Mouse (Mus musculus): ENCODE data around the gene Fxn. TPM values are rescaled to one million over a fixed set of nuclear protein-coding genes. Genes with fewer than 3 reads are reported as not detected.

Fxn gene
- polyA plus RNA-seq, 1 experiment = 22.5 TPM

DNA sequence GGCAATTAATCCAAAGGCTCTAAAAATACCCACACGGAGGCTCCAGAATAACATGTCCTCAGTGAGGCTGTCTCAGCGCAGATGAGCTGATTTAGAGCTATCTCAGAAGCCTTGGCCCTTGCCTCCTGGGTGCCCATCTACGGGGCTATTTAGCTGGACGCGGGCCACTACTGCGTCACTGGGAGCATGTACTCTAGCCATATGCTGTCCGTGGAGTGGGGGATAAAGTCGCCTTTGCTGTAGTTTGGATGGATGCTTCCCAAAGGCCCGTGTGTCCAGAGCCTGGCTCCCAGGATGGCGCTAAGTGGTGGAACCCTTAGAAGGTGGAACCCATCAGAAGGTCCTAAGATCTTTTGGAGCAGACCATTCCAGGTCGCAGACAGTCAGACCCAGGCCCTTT is 34.3 kb upstream of the Fxn start:
- Histone ChIP-seq H3K4me3 (ENCODE audit: control insufficient read depth, insufficient read depth, low read length) (no peak overlapping the region), H3K36me3 (ENCODE audit: control insufficient read depth, insufficient read depth, low read length) (no peaks in the 10 kb centered on the region), H3K4me1 (replicated peaks; ENCODE audit: control insufficient read depth, insufficient read depth, low read length) (no peaks in the 10 kb centered on the region), H3K27me3 (ENCODE audit: control insufficient read depth, insufficient read depth, low read length) (no peaks in the 10 kb centered on the region), H3K27ac (ENCODE audit: control insufficient read depth, insufficient read depth, low read length) (no peak overlapping the region)
- 97% methylated on average over 11 of the region's 11 CpGs for WGBS
- DNase-seq = no peak
- no peak for TF ChIP-seq POLR2A (IDR thresholded peaks at IDR 0.05; ENCODE audit: control insufficient read depth, extremely low read depth, insufficient read depth, low read length, poor library complexity)

DNA sequence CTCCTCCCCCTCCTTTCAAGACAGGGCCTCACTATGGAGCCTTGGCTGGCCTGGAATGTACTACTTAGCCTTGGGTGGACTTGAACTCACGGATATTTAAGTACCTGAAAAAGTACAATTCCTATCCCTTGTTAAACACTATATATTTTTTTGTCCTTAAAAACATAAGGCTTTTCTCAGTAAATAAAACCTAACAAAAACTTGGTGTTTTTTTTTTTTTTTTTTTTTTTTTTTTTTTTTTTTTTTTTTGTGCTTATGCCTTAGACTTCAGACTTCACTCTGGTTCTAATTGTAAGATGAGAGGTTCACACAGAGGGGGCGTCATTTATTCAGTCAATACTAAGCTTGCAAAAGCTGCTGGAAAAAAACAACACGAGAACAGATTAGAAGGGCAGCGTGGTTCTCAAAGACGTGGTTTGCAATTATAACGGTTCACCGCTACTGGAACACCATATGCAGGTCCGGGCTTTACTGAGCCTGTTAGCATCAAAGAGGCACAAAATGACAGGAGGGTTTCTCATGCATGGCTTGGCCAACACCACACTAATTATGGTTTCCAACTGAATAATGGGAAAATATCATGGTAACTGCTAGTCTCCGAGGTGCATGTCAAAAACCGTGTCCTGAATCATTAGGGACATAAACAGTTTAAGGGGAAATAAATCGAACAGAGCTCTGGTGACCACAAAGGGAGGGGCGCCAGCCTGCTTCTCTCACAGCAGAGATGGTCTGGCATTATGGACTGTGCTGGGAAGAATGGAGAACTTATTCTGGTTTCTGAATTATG is 32.3 kb upstream of the Fxn start:
- Histone ChIP-seq H3K36me3 (ENCODE audit: control insufficient read depth, insufficient read depth, low read length) (no peaks in the 10 kb centered on the region), H3K4me3 (ENCODE audit: control insufficient read depth, insufficient read depth, low read length) (no peak overlapping the region), H3K27ac (ENCODE audit: control insufficient read depth, insufficient read depth, low read length) (no peak overlapping the region), H3K4me1 (replicated peaks; ENCODE audit: control insufficient read depth, insufficient read depth, low read length) (peaks cover 7% of the 10 kb centered on the region), H3K27me3 (ENCODE audit: control insufficient read depth, insufficient read depth, low read length) (no peaks in the 10 kb centered on the region)
- WGBS = 68% methylated on average over 12 of the region's 12 CpGs
- no peak for DNase-seq
- no peak for TF ChIP-seq CTCF (IDR thresholded peaks at IDR 0.05; ENCODE audit: borderline replicate concordance, control insufficient read depth, extremely low read depth, insufficient read depth, low read length, poor library complexity)
- TF ChIP-seq POLR2A (IDR thresholded peaks at IDR 0.05; ENCODE audit: control insufficient read depth, extremely low read depth, insufficient read depth, low read length, poor library complexity) = no peak

- no peak for DNase-seq
- WGBS = 94% methylated on average over 5 of the region's 5 CpGs
- Histone ChIP-seq H3K4me3 (ENCODE audit: control insufficient read depth, insufficient read depth, low read length) (no peak overlapping the region), H3K4me1 (replicated peaks; ENCODE audit: control insufficient read depth, insufficient read depth, low read length) (peaks cover 8% of the 10 kb centered on the region), H3K27ac (ENCODE audit: control insufficient read depth, insufficient read depth, low read length) (no peak overlapping the region), H3K27me3 (ENCODE audit: control insufficient read depth, insufficient read depth, low read length) (no peaks in the 10 kb centered on the region), H3K36me3 (ENCODE audit: control insufficient read depth, insufficient read depth, low read length) (no peaks in the 10 kb centered on the region)
- TF ChIP-seq CTCF (IDR thresholded peaks at IDR 0.05; ENCODE audit: borderline replicate concordance, control insufficient read depth, extremely low read depth, insufficient read depth, low read length, poor library complexity) (no peak), POLR2A (IDR thresholded peaks at IDR 0.05; ENCODE audit: control insufficient read depth, extremely low read depth, insufficient read depth, low read length, poor library complexity) (no peak)
Observed at GRCm38 (mm10) chr19:24312046-24312445, 31.6 kb upstream of the Fxn start.

DNA sequence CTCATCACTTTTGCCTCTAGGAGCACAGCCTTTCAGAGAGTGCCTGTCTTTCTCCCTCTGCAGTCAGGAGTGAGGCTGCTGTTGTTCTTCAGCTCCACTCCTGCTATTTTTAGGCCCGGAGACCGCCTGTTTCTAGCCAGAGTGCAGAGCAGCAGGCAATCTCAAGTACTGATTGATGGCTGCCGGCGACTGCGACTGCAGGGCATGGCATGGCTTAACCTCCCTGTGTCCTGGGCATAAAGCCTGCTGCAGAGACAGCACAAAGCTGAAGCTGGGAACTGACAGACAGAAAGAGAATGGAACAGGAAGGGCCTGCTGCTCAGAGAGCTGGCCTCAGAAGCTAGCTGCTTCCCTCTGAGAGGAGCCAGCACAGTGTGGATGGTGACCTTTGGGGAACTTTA is 27.9 kb upstream of the Fxn start:
- Histone ChIP-seq H3K36me3 (ENCODE audit: control insufficient read depth, insufficient read depth, low read length) (no peaks in the 10 kb centered on the region), H3K27ac (ENCODE audit: control insufficient read depth, insufficient read depth, low read length) (no peak overlapping the region), H3K4me1 (replicated peaks; ENCODE audit: control insufficient read depth, insufficient read depth, low read length) (peaks cover 8% of the 10 kb centered on the region), H3K4me3 (ENCODE audit: control insufficient read depth, insufficient read depth, low read length) (no peak overlapping the region), H3K27me3 (ENCODE audit: control insufficient read depth, insufficient read depth, low read length) (no peaks in the 10 kb centered on the region)
- 40% methylated on average over 5 of the region's 5 CpGs for WGBS
- no peak for DNase-seq
- no peak for TF ChIP-seq POLR2A (IDR thresholded peaks at IDR 0.05; ENCODE audit: control insufficient read depth, extremely low read depth, insufficient read depth, low read length, poor library complexity)
- TF ChIP-seq CTCF (IDR thresholded peaks at IDR 0.05; ENCODE audit: borderline replicate concordance, control insufficient read depth, extremely low read depth, insufficient read depth, low read length, poor library complexity) = no peak

DNA sequence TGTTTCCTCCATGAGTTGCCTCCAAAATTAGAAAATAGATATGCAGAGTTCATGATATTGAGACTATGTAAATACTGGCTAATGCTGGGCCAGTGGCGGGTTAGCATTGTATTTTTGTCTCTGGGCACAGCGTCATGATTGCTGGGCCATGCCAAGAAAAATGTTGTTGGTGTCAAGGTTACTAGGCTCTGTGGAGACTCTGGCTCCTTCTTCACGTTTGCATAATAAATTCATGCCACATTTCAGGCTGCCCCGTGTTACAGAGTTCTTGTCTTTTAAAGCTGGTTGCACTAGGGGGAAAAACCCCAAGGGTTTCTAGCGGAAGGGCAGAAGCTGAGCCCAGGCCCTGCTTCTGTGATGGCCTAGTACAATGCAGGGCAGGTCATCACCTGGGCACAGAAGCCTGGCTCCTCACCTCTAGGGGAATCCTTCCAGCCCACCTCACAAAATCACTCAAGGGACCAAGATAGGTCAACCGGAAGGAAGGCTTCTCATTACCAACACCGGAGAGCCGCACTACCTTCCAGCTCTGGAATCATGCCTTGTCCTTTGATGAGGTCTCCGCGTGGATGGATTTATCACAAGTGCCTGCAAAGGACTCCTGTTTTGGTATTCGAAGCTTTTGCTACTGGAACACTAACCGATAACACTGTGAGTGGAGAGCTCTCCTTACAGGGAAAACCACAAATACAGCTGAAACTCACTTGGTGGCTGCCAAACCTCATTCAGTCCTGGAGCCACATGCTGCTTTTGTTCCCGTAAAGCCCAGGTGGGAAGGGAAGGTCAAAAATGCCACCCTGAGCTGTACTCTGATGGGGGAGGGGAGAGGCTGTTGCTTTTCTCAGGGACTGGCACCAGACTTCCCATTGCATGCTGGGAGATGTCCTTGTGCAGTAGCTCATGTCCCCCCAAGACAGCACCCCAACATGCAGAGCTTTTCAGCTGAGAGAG is 27.1 kb upstream of the Fxn start:
- H3K4me1 ChIP-seq (replicated peaks; ENCODE audit: control insufficient read depth, insufficient read depth, low read length) = peaks cover 8% of the 10 kb centered on the region
- DNase-seq = no peak
- H3K4me3 ChIP-seq (ENCODE audit: control insufficient read depth, insufficient read depth, low read length) = no peak overlapping the region
- WGBS = 62% methylated on average over 13 of the region's 13 CpGs
- H3K27me3 ChIP-seq (ENCODE audit: control insufficient read depth, insufficient read depth, low read length) = no peaks in the 10 kb centered on the region
- TF ChIP-seq POLR2A (IDR thresholded peaks at IDR 0.05; ENCODE audit: control insufficient read depth, extremely low read depth, insufficient read depth, low read length, poor library complexity) (no peak), CTCF (IDR thresholded peaks at IDR 0.05; ENCODE audit: borderline replicate concordance, control insufficient read depth, extremely low read depth, insufficient read depth, low read length, poor library complexity) (no peak)
- no peaks in the 10 kb centered on the region for H3K36me3 ChIP-seq (ENCODE audit: control insufficient read depth, insufficient read depth, low read length)
- no peak overlapping the region for H3K27ac ChIP-seq (ENCODE audit: control insufficient read depth, insufficient read depth, low read length)

- WGBS = 97% methylated on average over 5 of the region's 5 CpGs
- no peaks in the 10 kb centered on the region for H3K36me3 ChIP-seq (ENCODE audit: control insufficient read depth, insufficient read depth, low read length)
- no peak for TF ChIP-seq CTCF (IDR thresholded peaks at IDR 0.05; ENCODE audit: borderline replicate concordance, control insufficient read depth, extremely low read depth, insufficient read depth, low read length, poor library complexity)
- no peak for TF ChIP-seq POLR2A (IDR thresholded peaks at IDR 0.05; ENCODE audit: control insufficient read depth, extremely low read depth, insufficient read depth, low read length, poor library complexity)
Observed at GRCm38 (mm10) chr19:24306351-24306750, 25.9 kb upstream of the Fxn start.

More at GRCm38 (mm10) chr19:24306351-24306750, 25.9 kb upstream of the Fxn start:
- DNase-seq = no peak
- Histone ChIP-seq H3K4me1 (replicated peaks; ENCODE audit: control insufficient read depth, insufficient read depth, low read length) (peaks cover 8% of the 10 kb centered on the region), H3K27ac (ENCODE audit: control insufficient read depth, insufficient read depth, low read length) (no peak overlapping the region), H3K27me3 (ENCODE audit: control insufficient read depth, insufficient read depth, low read length) (no peaks in the 10 kb centered on the region), H3K4me3 (ENCODE audit: control insufficient read depth, insufficient read depth, low read length) (no peak overlapping the region)

Data from thymus, adult 2 months (tissue).